Mouse (Mus musculus) MEL (cell line): ENCODE measurements around the gene Impdh2. TPM values are rescaled to one million over a fixed set of nuclear protein-coding genes. Genes with fewer than 3 reads are reported as not detected.

ENCODE experiments used
- DNase-seq: peaks from one replicate; pipeline ENCODE4 v3.0.0; 2011; ENCODE audit warnings: low read depth, low spot score
- H3K27ac ChIP-seq: 2 replicates; pipeline ENCODE4 v1.5.1; 2012; ENCODE audit warnings: low read depth, mild to moderate bottlenecking, control low read depth, low read length, moderate library complexity; ENCODE audit not compliant: control insufficient read depth
- H3K27me3 ChIP-seq, 2 experiments: fragments of 150-350 bp in 1 of 2; sonication (generic) in 1 of 2; 2 replicates each; pipeline ENCODE4 v1.6.1; 2012; ENCODE audit warnings: low read length in 2 of 2, mild to moderate bottlenecking in 2 of 2, improper control_type of control experiment in 1 of 2, moderate library complexity in 1 of 2; ENCODE audit not compliant: insufficient read depth in 2 of 2, control insufficient read depth in 1 of 2
- H3K36me3 ChIP-seq, 2 experiments: 2 replicates each; pipeline ENCODE4 v1.6.1; 2012 to 2014; ENCODE audit warnings: low read length in 2 of 2, improper control_type of control experiment in 1 of 2, inconsistent platforms in 1 of 2, mild to moderate bottlenecking in 1 of 2; ENCODE audit not compliant: insufficient read depth in 2 of 2, control insufficient read depth in 1 of 2
- H3K4me1 ChIP-seq, 2 experiments: fragments of 150-350 bp in 1 of 2; sonication (generic) in 1 of 2; 2 replicates each; pipeline ENCODE4 v1.6.1; 2012; ENCODE audit warnings: low read length in 2 of 2, improper control_type of control experiment in 1 of 2, mild to moderate bottlenecking in 1 of 2; ENCODE audit not compliant: insufficient read depth in 2 of 2, control insufficient read depth in 1 of 2
- H3K4me3 ChIP-seq, 2 experiments: fragments of 150-350 bp in 1 of 2; sonication (generic) in 1 of 2; 2 replicates each; pipeline ENCODE4 v1.5.1; 2012; ENCODE audit warnings: low read depth in 2 of 2, low read length in 2 of 2, mild to moderate bottlenecking in 2 of 2, moderate library complexity in 2 of 2, control low read depth in 1 of 2, improper control_type of control experiment in 1 of 2; ENCODE audit not compliant: control insufficient read depth in 1 of 2, insufficient read depth in 1 of 2
- H3K79me2 ChIP-seq: 2 replicates; pipeline ENCODE4 v1.6.1; 2012; ENCODE audit warnings: mild to moderate bottlenecking, low read length, moderate library complexity; ENCODE audit not compliant: control insufficient read depth, poor library complexity, insufficient read depth
- H3K9ac ChIP-seq: 2 replicates; pipeline ENCODE4 v1.6.1; 2012; ENCODE audit warnings: low read depth, mild to moderate bottlenecking, control low read depth, low read length, moderate library complexity; ENCODE audit not compliant: control insufficient read depth, poor library complexity, severe bottlenecking
- H3K9me3 ChIP-seq: fragments of 150-350 bp; sonication (generic); replicated peaks from 2 replicates; pipeline ENCODE4 v1.6.1; 2012; ENCODE audit warnings: mild to moderate bottlenecking, low read length, improper control_type of control experiment, moderate library complexity; ENCODE audit not compliant: insufficient read depth
- BHLHE40 ChIP-seq: IDR thresholded peaks from 2 replicates; pipeline ENCODE4 v1.6.1; 2012; ENCODE audit warnings: low read depth, mild to moderate bottlenecking, inconsistent platforms, low read length, improper control_type of control experiment, borderline replicate concordance
- GABPA ChIP-seq: IDR thresholded peaks from 2 replicates; pipeline ENCODE4 v1.6.1; 2012; ENCODE audit warnings: low read depth, mild to moderate bottlenecking, inconsistent platforms, low read length, improper control_type of control experiment, moderate library complexity
- GATA1 ChIP-seq: IDR thresholded peaks from 2 replicates; pipeline ENCODE4 v1.6.1; 2011; ENCODE audit warnings: low read depth, low read length, improper control_type of control experiment
- HCFC1 ChIP-seq: IDR thresholded peaks from 2 replicates; pipeline ENCODE4 v1.6.1; 2012; ENCODE audit warnings: low read depth, mild to moderate bottlenecking, inconsistent platforms, low read length, improper control_type of control experiment, moderate library complexity
- KAT2A ChIP-seq: conservative IDR thresholded peaks from 2 replicates; pipeline ENCODE4 v1.6.1; 2012; ENCODE audit warnings: low read depth, low read length, improper control_type of control experiment, inconsistent platforms
- MAZ ChIP-seq: IDR thresholded peaks from 2 replicates; pipeline ENCODE4 v1.6.1; 2012; ENCODE audit warnings: low read depth, mild to moderate bottlenecking, inconsistent platforms, low read length, improper control_type of control experiment
- MXI1 ChIP-seq: IDR thresholded peaks from 2 replicates; pipeline ENCODE4 v1.6.1; 2011; ENCODE audit warnings: mild to moderate bottlenecking, low read depth, low read length, improper control_type of control experiment
- MYC ChIP-seq: IDR thresholded peaks from 2 replicates; pipeline ENCODE4 v1.6.1; 2011; ENCODE audit warnings: low read depth, mild to moderate bottlenecking, low read length, improper control_type of control experiment, moderate library complexity
- NELFE ChIP-seq: IDR thresholded peaks from 2 replicates; pipeline ENCODE4 v1.6.1; 2011; ENCODE audit warnings: low read depth, low read length, improper control_type of control experiment
- POLR2A ChIP-seq, 2 experiments: IDR thresholded peaks; 2 replicates each; pipeline ENCODE4 v1.6.1; 2011 to 2012; ENCODE audit warnings: low read length in 2 of 2, mild to moderate bottlenecking in 2 of 2, control low read depth in 1 of 2, improper control_type of control experiment in 1 of 2, low read depth in 1 of 2, moderate library complexity in 1 of 2; ENCODE audit not compliant: control insufficient read depth in 1 of 2, insufficient read depth in 1 of 2, poor library complexity in 1 of 2
- POLR2AphosphoS2 ChIP-seq: IDR thresholded peaks from 2 replicates; pipeline ENCODE4 v1.6.1; 2011; ENCODE audit warnings: low read length, improper control_type of control experiment
- RAD21 ChIP-seq: IDR thresholded peaks from 2 replicates; pipeline ENCODE4 v1.6.1; 2011; ENCODE audit warnings: mild to moderate bottlenecking, low read depth, low read length, improper control_type of control experiment
- RCOR1 ChIP-seq: IDR thresholded peaks from 2 replicates; pipeline ENCODE4 v1.6.1; 2012; ENCODE audit warnings: low read depth, mild to moderate bottlenecking, inconsistent platforms, low read length, improper control_type of control experiment
- SIN3A ChIP-seq: IDR thresholded peaks from 2 replicates; pipeline ENCODE4 v1.6.1; 2012; ENCODE audit warnings: low read length, improper control_type of control experiment, inconsistent platforms
- SMC3 ChIP-seq: IDR thresholded peaks from 2 replicates; pipeline ENCODE4 v1.6.1; 2011; ENCODE audit warnings: low read depth, low read length, improper control_type of control experiment
- TBP ChIP-seq: IDR thresholded peaks from 2 replicates; pipeline ENCODE4 v1.8.0; 2011; ENCODE audit warnings: low read depth, low read length, improper control_type of control experiment
- TCF12 ChIP-seq: IDR thresholded peaks from 2 replicates; pipeline ENCODE4 v1.6.1; 2014; ENCODE audit warnings: low read depth, mild to moderate bottlenecking, inconsistent platforms, low read length, improper control_type of control experiment, moderate library complexity
- UBTF ChIP-seq: IDR thresholded peaks from 2 replicates; pipeline ENCODE4 v1.6.1; 2012; ENCODE audit warnings: low read depth, mild to moderate bottlenecking, inconsistent platforms, low read length, improper control_type of control experiment, moderate library complexity, borderline replicate concordance; ENCODE audit not compliant: insufficient read depth
- USF1 ChIP-seq: IDR thresholded peaks from 2 replicates; pipeline ENCODE4 v1.6.1; 2014; ENCODE audit warnings: low read depth, mild to moderate bottlenecking, inconsistent platforms, low read length, improper control_type of control experiment, moderate library complexity
- USF2 ChIP-seq, 2 experiments: IDR thresholded peaks; 2 replicates each; pipeline ENCODE4 v1.6.1; 2011 to 2012; ENCODE audit warnings: improper control_type of control experiment in 2 of 2, low read length in 2 of 2, borderline replicate concordance in 1 of 2, inconsistent platforms in 1 of 2, low read depth in 1 of 2, mild to moderate bottlenecking in 1 of 2; ENCODE audit not compliant: insufficient read depth in 1 of 2
- ZC3H11A ChIP-seq: IDR thresholded peaks from 2 replicates; pipeline ENCODE4 v1.6.1; 2012; ENCODE audit warnings: low read depth, mild to moderate bottlenecking, inconsistent platforms, low read length, improper control_type of control experiment
- ZKSCAN1 ChIP-seq: IDR thresholded peaks from 2 replicates; pipeline ENCODE4 v1.6.1; 2012; ENCODE audit warnings: low read depth, mild to moderate bottlenecking, inconsistent platforms, low read length, improper control_type of control experiment, moderate library complexity
- ZNF384 ChIP-seq: IDR thresholded peaks from 2 replicates; pipeline ENCODE4 v1.6.1; 2012; ENCODE audit warnings: low read depth, mild to moderate bottlenecking, inconsistent platforms, low read length, improper control_type of control experiment
- polyA plus RNA-seq, 2 experiments: library from polyadenylated mRNA; stranded (reverse) in 1 of 2; unstranded in 1 of 2; fragments of >175 nt in 1 of 2; fragments of >200 nt in 1 of 2; gene quantifications; 2 replicates each; pipeline versions ENCODE4 v1.2.1 to v1.2.4; 2012; ENCODE audit warnings: low replicate concordance in 2 of 2, low read depth in 1 of 2; ENCODE audit not compliant: insufficient read length in 2 of 2, insufficient read depth in 1 of 2, missing spikeins in 1 of 2
- total RNA-seq: library from RNA; depleted of rRNA; stranded (reverse); fragments of 300-350 nt; gene quantifications from 2 replicates; pipeline ENCODE4 v1.2.3, GENCODE M21; 2012

Impdh2 gene
- total and polyA plus RNA-seq, 3 experiments: 519 to 550 TPM; not detected in 1

DNA sequence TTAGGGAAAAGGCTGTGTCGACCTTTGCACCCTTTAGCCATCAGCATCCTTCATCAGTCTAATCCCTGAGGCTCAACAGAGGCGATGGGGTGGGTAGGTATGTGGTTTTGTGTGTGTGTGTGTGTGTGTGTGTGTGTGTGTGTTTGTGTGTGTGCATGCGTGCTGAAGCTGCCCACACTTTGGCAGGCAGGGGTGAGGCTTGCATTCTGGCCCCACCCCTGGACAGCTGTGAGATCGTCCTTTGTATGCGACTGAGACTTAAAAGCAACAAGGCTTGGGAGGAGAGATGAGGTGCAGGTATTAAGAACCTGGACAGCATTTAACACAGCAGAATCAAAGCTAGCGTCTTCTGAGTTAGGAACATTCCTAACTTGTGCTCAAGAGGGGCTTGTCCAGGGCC is 16.9 kb downstream of the Impdh2 start:
- no peak for DNase-seq
- Histone ChIP-seq H3K27ac (no peak overlapping the region), H3K4me3 (no peak overlapping the region), H3K27me3 (no peaks in the 10 kb centered on the region), H3K79me2 (peaks cover 6% of the 10 kb centered on the region), H3K36me3 (no peaks in the 10 kb centered on the region; a peak in 1 of 4 replicates), H3K9ac (no peak overlapping the region), H3K9me3 (no peaks in the 10 kb centered on the region), H3K4me1 (peaks cover 0 to 9% of the 10 kb centered on the region in 2 experiments; a peak in 2 of 4 replicates)
- no peak for TF ChIP-seq TBP

DNA sequence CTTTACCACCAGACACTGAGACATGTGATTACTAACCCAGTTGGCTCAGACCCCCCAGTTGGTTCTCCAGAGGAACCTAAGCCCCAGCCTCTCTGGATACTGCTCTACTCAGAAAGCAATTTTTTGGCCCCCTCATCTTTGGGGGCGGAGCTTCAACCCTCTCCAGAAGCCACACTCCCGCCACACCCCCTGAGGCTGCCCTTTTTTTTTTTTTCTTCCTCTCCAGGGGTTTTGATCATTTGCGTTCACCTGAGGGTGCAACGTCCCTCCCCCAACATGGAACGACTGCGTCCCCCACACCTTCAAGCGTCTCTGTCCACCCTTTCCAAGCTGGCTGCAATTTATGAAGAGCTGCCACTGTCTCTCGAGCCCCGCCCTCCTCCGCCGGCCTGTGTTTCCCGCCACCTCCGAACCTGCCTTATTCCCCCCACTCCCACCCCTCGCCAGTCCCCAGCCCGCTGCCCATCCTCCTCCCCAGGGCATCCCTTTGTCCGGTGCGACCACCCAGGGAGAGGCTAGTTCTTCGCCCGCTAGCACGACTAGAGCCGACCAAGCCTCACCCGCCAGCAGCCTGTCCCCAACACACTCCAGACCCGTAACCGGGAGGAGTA is 18.0 kb downstream of the Impdh2 start:
- H3K79me2 ChIP-seq: peaks cover 6% of the 10 kb centered on the region
- H3K9me3 ChIP-seq: no peaks in the 10 kb centered on the region
- no peaks in the 10 kb centered on the region for H3K27me3 ChIP-seq
- H3K9ac ChIP-seq: peak overlapping the region; percentile 98
- TF ChIP-seq POLR2A (IDR thresholded peaks at IDR 0.05; ENCODE audit: control insufficient read depth in 1 of 2, insufficient read depth in 1 of 2, low read depth in 1 of 2, low read length in 2 of 2, poor library complexity in 1 of 2): no peak; a peak in 1 of 4 replicates
- TF ChIP-seq ZNF384: peak; percentile 93
- no peak for TF ChIP-seq GATA1
- TF ChIP-seq SIN3A: 0 out of 2 replicates have a peak, but pooled peaks have one; percentile 5
- H3K27ac ChIP-seq: peak overlapping the region; percentile 81
- H3K4me3 ChIP-seq: peak overlapping the region; percentile 77 to 98
- H3K36me3 ChIP-seq: no peaks in the 10 kb centered on the region; a peak in 1 of 4 replicates
- DNase-seq: peak; percentile 69
- peaks cover 0 to 9% of the 10 kb centered on the region in 2 experiments; a peak in 2 of 4 replicates for H3K4me1 ChIP-seq

DNA sequence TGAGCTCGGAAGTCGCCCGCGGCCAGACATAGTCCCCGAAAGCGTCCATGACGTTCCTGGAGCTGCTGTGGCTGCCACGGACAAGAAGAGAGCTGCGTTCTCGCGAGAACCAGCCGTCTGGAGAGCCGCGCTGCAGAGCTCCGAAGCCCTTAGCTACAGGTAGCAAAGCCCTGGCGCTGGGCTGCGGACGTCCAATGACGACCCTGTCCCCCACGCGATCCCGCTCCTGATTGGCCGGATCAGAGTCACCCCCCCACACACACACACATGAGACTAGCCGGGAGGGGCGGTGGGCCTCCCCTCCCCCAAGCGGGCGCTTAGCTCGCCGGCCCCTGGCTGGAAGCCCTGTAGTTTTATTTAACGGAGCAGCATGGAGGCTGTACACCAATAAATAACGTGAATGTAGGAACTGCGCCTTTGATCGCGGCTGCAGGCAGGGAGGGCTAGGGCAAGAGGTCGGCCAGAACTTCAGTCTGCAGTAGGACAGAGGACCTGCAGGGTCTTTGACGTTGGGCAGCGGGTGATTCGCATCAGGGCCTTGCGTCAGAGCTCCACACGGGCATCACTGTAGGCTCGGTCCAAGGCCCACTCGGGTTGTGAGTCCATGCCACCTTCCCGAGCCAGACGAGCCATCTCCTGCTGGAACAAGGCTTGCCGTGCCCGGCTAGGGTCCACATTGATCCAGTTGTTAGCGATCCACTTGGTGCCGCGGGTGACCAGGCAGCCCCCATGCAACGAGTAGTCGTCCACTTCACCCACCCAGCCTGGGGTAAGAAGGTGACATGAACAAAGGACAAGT is 18.7 kb downstream of the Impdh2 start, which contains the start of gene Wdr6:
Wdr6 (minus strand) TSS at position 195 of the 799 bp plus-strand sequence.
- Histone ChIP-seq H3K4me3 (peak within 1 kb of the TSS; percentile 77 to 98), H3K27ac (peak within 1 kb of the TSS; percentile 81), H3K27me3 (no peaks in the 10 kb centered on the region), H3K79me2 (peaks cover 6% of the 10 kb centered on the region), H3K9me3 (no peaks in the 10 kb centered on the region), H3K4me1 (peaks cover 0 to 9% of the 10 kb centered on the region in 2 experiments; a peak in 2 of 4 replicates), H3K9ac (peak within 1 kb of the TSS; percentile 98), H3K36me3 (no peaks in the 10 kb centered on the region)
- DNase-seq: peak; percentile 98
- TF ChIP-seq USF1 (peak; percentile 63), BHLHE40 (no peak; the same call in 1 of the 2 replicates), NELFE (peak; percentile 79), USF2 (IDR thresholded peaks at IDR 0.05; ENCODE audit: borderline replicate concordance in 1 of 2, insufficient read depth in 1 of 2, low read depth in 1 of 2, low read length in 2 of 2) (no peak), KAT2A (no peak; the same call in 1 of the 2 replicates), SIN3A (peak; percentile 90), UBTF (no peak), MYC (peak; percentile 55; the same call in 1 of the 2 replicates), ZKSCAN1 (no peak), RAD21 (no peak), HCFC1 (peak; percentile 79), SMC3 (no peak), POLR2AphosphoS2 (peak; percentile 88; the same call in 1 of the 2 replicates), TCF12 (peak; percentile 77; the same call in 1 of the 2 replicates), MAZ (peak; percentile 98), RCOR1 (no peak), GABPA (no peak), POLR2A (IDR thresholded peaks at IDR 0.05; ENCODE audit: control insufficient read depth in 1 of 2, insufficient read depth in 1 of 2, low read depth in 1 of 2, low read length in 2 of 2, poor library complexity in 1 of 2) (peak; percentile 71 to 88; a peak in 3 of 4 replicates), ZC3H11A (no peak), MXI1 (peak; percentile 75)
